Mouse (Mus musculus) midbrain, embryonic 16.5 days (tissue): ENCODE measurements around the gene Rab4b. TPM values are rescaled to one million over a fixed set of nuclear protein-coding genes. Genes with fewer than 3 reads are reported as not detected.

ENCODE experiments used
- ATAC-seq: fragments of 200-750 bp; cut with Nextera tagmentation; 2 replicates; pipeline ENCODE4 v1.8.0; 2017; ENCODE audit warnings: moderate TSS enrichment
- H3K27ac ChIP-seq: fragments of 300-500 bp; sonication (generic); 2 replicates; pipeline ENCODE4 v1.5.1; 2014; ENCODE audit warnings: mild to moderate bottlenecking, low read length, mixed read lengths
- H3K27me3 ChIP-seq: fragments of 300-500 bp; sonication (generic); 2 replicates; pipeline ENCODE4 v1.6.1; 2014; ENCODE audit warnings: low read depth, low read length, mixed read lengths; ENCODE audit not compliant: control insufficient read depth, insufficient read depth
- H3K36me3 ChIP-seq: fragments of 300-500 bp; sonication (generic); 2 replicates; pipeline ENCODE4 v1.6.1; 2014; ENCODE audit warnings: mild to moderate bottlenecking, low read length, moderate library complexity, mixed read lengths; ENCODE audit not compliant: control insufficient read depth, insufficient read depth
- H3K4me1 ChIP-seq: fragments of 300-500 bp; sonication (generic); 2 replicates; pipeline ENCODE4 v1.6.1; 2014; ENCODE audit warnings: mild to moderate bottlenecking, low read length, mixed read lengths; ENCODE audit not compliant: control insufficient read depth, insufficient read depth
- H3K4me2 ChIP-seq: fragments of 300-500 bp; sonication (generic); 2 replicates; pipeline ENCODE4 v1.6.1; 2014; ENCODE audit warnings: mild to moderate bottlenecking, low read length, mixed read lengths
- H3K4me3 ChIP-seq: fragments of 300-500 bp; sonication (generic); 2 replicates; pipeline ENCODE4 v1.5.1; 2014; ENCODE audit warnings: low read depth, mild to moderate bottlenecking, low read length, moderate library complexity, mixed read lengths
- H3K9ac ChIP-seq: fragments of 300-500 bp; sonication (generic); 2 replicates; pipeline ENCODE4 v1.6.1; 2014; ENCODE audit warnings: low read depth, low read length, mixed read lengths
- H3K9me3 ChIP-seq: fragments of 300-500 bp; sonication (generic); replicated peaks from 2 replicates; pipeline ENCODE4 v1.6.1; 2014; ENCODE audit warnings: mild to moderate bottlenecking, low read length, mixed read lengths; ENCODE audit not compliant: control insufficient read depth, poor library complexity, severe bottlenecking
- WGBS: fragments of 180-500 bp; shearing (Covaris S2); extraction: QIAGEN DNeasy Blood & Tissue Kit; methylation state at CpG from one replicate; pipeline ENCODE4 v1.1.7; 2014; 5-methylcytosine and 5-hydroxymethylcytosine counted together
- polyA plus RNA-seq: library from polyadenylated mRNA; unstranded; fragments of >200 nt; fragmentation: Nextera tagmentation; extraction: Ambion mirVana; gene quantifications from 2 replicates; pipeline ENCODE4 v1.2.1, GENCODE M21; 2015

Gene Rab4b
- polyA plus RNA-seq, 1 experiment from 2014 or later: 104 TPM

- Histone ChIP-seq H3K4me2 (peak overlapping the region; percentile 95), H3K9me3 (no peaks in the 10 kb centered on the region), H3K4me1 (peaks cover 52% of the 10 kb centered on the region), H3K27ac (peak overlapping the region; percentile 98), H3K4me3 (peak overlapping the region; percentile 80), H3K27me3 (no peaks in the 10 kb centered on the region), H3K9ac (peak overlapping the region; percentile 92), H3K36me3 (peaks cover 14% of the 10 kb centered on the region)
- under 1% methylated on average over 37 of the region's 43 CpGs for WGBS
- peak; percentile 51 for ATAC-seq
These were observed 12.5 kb downstream of the Rab4b start for GRCm38 (mm10) chr7:27166229-27166613.

GRCm38 (mm10) chr7:27165696-27166095, 13.0 kb downstream of the Rab4b start:
- peaks cover 58% of the 10 kb centered on the region for H3K4me1 ChIP-seq
- H3K9me3 ChIP-seq: no peaks in the 10 kb centered on the region
- H3K9ac ChIP-seq: peak overlapping the region; percentile 92
- peak overlapping the region; percentile 95 for H3K4me2 ChIP-seq
- WGBS: 1% methylated on average over 8 of the region's 8 CpGs
- peak overlapping the region; percentile 98 for H3K27ac ChIP-seq
- H3K27me3 ChIP-seq: no peaks in the 10 kb centered on the region
- ATAC-seq: no peak
- H3K4me3 ChIP-seq: peak overlapping the region; percentile 80
- H3K36me3 ChIP-seq: peaks cover 10% of the 10 kb centered on the region; the same call in 1 of the 2 replicates

GRCm38 (mm10) chr7:27165007-27165655, 13.6 kb downstream of the Rab4b start:
- 70% methylated on average over 23 of the region's 23 CpGs for WGBS

GRCm38 (mm10) chr7:27164112-27164947, 14.4 kb downstream of the Rab4b start:
- peak overlapping the region; percentile 80; the same call in 1 of the 2 replicates for H3K4me3 ChIP-seq
- H3K27ac ChIP-seq: no peak overlapping the region
- H3K4me2 ChIP-seq: peak overlapping the region; percentile 95
- H3K4me1 ChIP-seq: peaks cover 66% of the 10 kb centered on the region
- 88% methylated on average over 33 of the region's 33 CpGs for WGBS
- ATAC-seq: no peak
- peak overlapping the region; percentile 92 for H3K9ac ChIP-seq
- H3K36me3 ChIP-seq: peaks cover 10% of the 10 kb centered on the region; the same call in 1 of the 2 replicates
- no peaks in the 10 kb centered on the region for H3K9me3 ChIP-seq
- H3K27me3 ChIP-seq: no peaks in the 10 kb centered on the region

More at GRCm38 (mm10) chr7:27165007-27165655, 13.6 kb downstream of the Rab4b start:
- H3K4me1 ChIP-seq: peaks cover 63% of the 10 kb centered on the region
- ATAC-seq: no peak
- peak overlapping the region; percentile 80 for H3K4me3 ChIP-seq
- peaks cover 10% of the 10 kb centered on the region; the same call in 1 of the 2 replicates for H3K36me3 ChIP-seq
- peak overlapping the region; percentile 95 for H3K4me2 ChIP-seq
- H3K9me3 ChIP-seq: no peaks in the 10 kb centered on the region
- H3K9ac ChIP-seq: peak overlapping the region; percentile 92
- H3K27me3 ChIP-seq: no peaks in the 10 kb centered on the region
- peak overlapping the region; percentile 98 for H3K27ac ChIP-seq

GRCm38 (mm10) chr7:27163450-27163805, 15.3 kb downstream of the Rab4b start:
- peak overlapping the region; percentile 52 for H3K9ac ChIP-seq
- peak overlapping the region; percentile 95 for H3K4me2 ChIP-seq
- H3K27ac ChIP-seq: no peak overlapping the region
- no peak for ATAC-seq
- WGBS: 86% methylated on average over 5 of the region's 5 CpGs
- no peaks in the 10 kb centered on the region for H3K9me3 ChIP-seq
- no peaks in the 10 kb centered on the region for H3K27me3 ChIP-seq
- H3K4me3 ChIP-seq: peak overlapping the region; percentile 0
- H3K36me3 ChIP-seq: peaks cover 14% of the 10 kb centered on the region; the same call in 1 of the 2 replicates
- peaks cover 66% of the 10 kb centered on the region for H3K4me1 ChIP-seq

- Histone ChIP-seq H3K4me3 (peak overlapping the region; percentile 0; the same call in 1 of the 2 replicates), H3K27me3 (no peaks in the 10 kb centered on the region), H3K4me2 (peak overlapping the region; percentile 95), H3K4me1 (peaks cover 66% of the 10 kb centered on the region), H3K27ac (no peak overlapping the region), H3K36me3 (peaks cover 17% of the 10 kb centered on the region), H3K9ac (peak overlapping the region; percentile 52), H3K9me3 (no peaks in the 10 kb centered on the region)
- WGBS: 85% methylated on average over 5 of the region's 5 CpGs
- no peak for ATAC-seq
These were observed 15.8 kb downstream of the Rab4b start for GRCm38 (mm10) chr7:27162780-27163449.

- Histone ChIP-seq H3K27me3 (no peaks in the 10 kb centered on the region), H3K9me3 (no peaks in the 10 kb centered on the region), H3K4me2 (no peak overlapping the region), H3K9ac (peak overlapping the region; percentile 31; the same call in 1 of the 2 replicates), H3K4me3 (no peak overlapping the region), H3K27ac (no peak overlapping the region), H3K36me3 (peaks cover 24% of the 10 kb centered on the region), H3K4me1 (peaks cover 60% of the 10 kb centered on the region)
- ATAC-seq: no peak
- 80% methylated on average over 4 of the region's 4 CpGs for WGBS
These were observed 17.0 kb downstream of the Rab4b start for GRCm38 (mm10) chr7:27161744-27162143.

GRCm38 (mm10) chr7:27160921-27161320, 17.8 kb downstream of the Rab4b start:
- H3K4me2 ChIP-seq: no peak overlapping the region
- H3K4me1 ChIP-seq: peaks cover 60% of the 10 kb centered on the region
- H3K9ac ChIP-seq: no peak overlapping the region
- WGBS: 89% methylated on average over 3 of the region's 3 CpGs
- H3K27me3 ChIP-seq: no peaks in the 10 kb centered on the region
- H3K9me3 ChIP-seq: no peaks in the 10 kb centered on the region
- no peak overlapping the region for H3K27ac ChIP-seq
- H3K4me3 ChIP-seq: no peak overlapping the region
- peaks cover 24% of the 10 kb centered on the region for H3K36me3 ChIP-seq
- ATAC-seq: no peak
